Mouse (Mus musculus): ENCODE data around the gene Rab27a. TPM values are rescaled to one million over a fixed set of nuclear protein-coding genes. Genes with fewer than 3 reads are reported as not detected.

Rab27a gene
- 21.1 and 22.4 TPM in 2 replicates for polyA plus RNA-seq (2012; rRNA removed)

GRCm38 (mm10) chr9:73044146-73045079 lies at the start of gene Rab27a:
Gene Rab27a, plus strand, starts transcription at chr9:73044854.
- peak; percentile 91 for DNase-seq
- Histone ChIP-seq H3K4me3 (ENCODE audit: control insufficient read depth, insufficient read depth, low read length) (peak within 1 kb of the TSS; percentile 89), H3K36me3 (ENCODE audit: control insufficient read depth, insufficient read depth, low read length) (no peaks in the 10 kb centered on the region), H3K27me3 (ENCODE audit: control insufficient read depth, insufficient read depth, low read length) (no peaks in the 10 kb centered on the region), H3K4me1 (replicated peaks; ENCODE audit: control insufficient read depth, insufficient read depth, low read length) (peaks cover 17% of the 10 kb centered on the region), H3K27ac (ENCODE audit: control insufficient read depth, insufficient read depth, low read length) (peak within 1 kb of the TSS; percentile 53)
- under 1% methylated on average over 41 of the region's 41 CpGs for WGBS
- TF ChIP-seq CTCF (IDR thresholded peaks at IDR 0.05; ENCODE audit: borderline replicate concordance, control insufficient read depth, extremely low read depth, insufficient read depth, low read length, poor library complexity) (peak; percentile 90), POLR2A (IDR thresholded peaks at IDR 0.05; ENCODE audit: control insufficient read depth, extremely low read depth, insufficient read depth, low read length, poor library complexity) (peak; percentile 33; the same call in 1 of the 2 replicates)

- DNase-seq = no peak
- H3K27me3 ChIP-seq (ENCODE audit: control insufficient read depth, insufficient read depth, low read length) = no peaks in the 10 kb centered on the region
- H3K27ac ChIP-seq (ENCODE audit: control insufficient read depth, insufficient read depth, low read length) = no peak overlapping the region
- H3K4me3 ChIP-seq (ENCODE audit: control insufficient read depth, insufficient read depth, low read length) = no peak overlapping the region
- TF ChIP-seq CTCF (IDR thresholded peaks at IDR 0.05; ENCODE audit: borderline replicate concordance, control insufficient read depth, extremely low read depth, insufficient read depth, low read length, poor library complexity) (no peak), POLR2A (IDR thresholded peaks at IDR 0.05; ENCODE audit: control insufficient read depth, extremely low read depth, insufficient read depth, low read length, poor library complexity) (no peak)
- H3K4me1 ChIP-seq (replicated peaks; ENCODE audit: control insufficient read depth, insufficient read depth, low read length) = 0 out of 2 replicates have a peak, but pooled peaks cover 2% of the 10 kb centered on the region
- peaks cover 12% of the 10 kb centered on the region; the same call in 1 of the 2 replicates for H3K36me3 ChIP-seq (ENCODE audit: control insufficient read depth, insufficient read depth, low read length)
These were observed 48.5 kb upstream of the Rab27a start for GRCm38 (mm10) chr9:72996167-72996566.

- Histone ChIP-seq H3K4me1 (replicated peaks; ENCODE audit: control insufficient read depth, insufficient read depth, low read length) (0 out of 2 replicates have a peak, but pooled peaks cover 2% of the 10 kb centered on the region), H3K27ac (ENCODE audit: control insufficient read depth, insufficient read depth, low read length) (no peak overlapping the region), H3K36me3 (ENCODE audit: control insufficient read depth, insufficient read depth, low read length) (peaks cover 19% of the 10 kb centered on the region), H3K27me3 (ENCODE audit: control insufficient read depth, insufficient read depth, low read length) (no peaks in the 10 kb centered on the region), H3K4me3 (ENCODE audit: control insufficient read depth, insufficient read depth, low read length) (no peak overlapping the region)
- TF ChIP-seq CTCF (IDR thresholded peaks at IDR 0.05; ENCODE audit: borderline replicate concordance, control insufficient read depth, extremely low read depth, insufficient read depth, low read length, poor library complexity) (no peak), POLR2A (IDR thresholded peaks at IDR 0.05; ENCODE audit: control insufficient read depth, extremely low read depth, insufficient read depth, low read length, poor library complexity) (no peak)
- DNase-seq = no peak
- 97% methylated on average over 7 of the region's 7 CpGs for WGBS
These were observed 47.8 kb upstream of the Rab27a start for GRCm38 (mm10) chr9:72996806-72997205.

- H3K4me1 ChIP-seq (replicated peaks; ENCODE audit: control insufficient read depth, insufficient read depth, low read length) = 0 out of 2 replicates have a peak, but pooled peaks cover 2% of the 10 kb centered on the region
- TF ChIP-seq CTCF (IDR thresholded peaks at IDR 0.05; ENCODE audit: borderline replicate concordance, control insufficient read depth, extremely low read depth, insufficient read depth, low read length, poor library complexity) (no peak), POLR2A (IDR thresholded peaks at IDR 0.05; ENCODE audit: control insufficient read depth, extremely low read depth, insufficient read depth, low read length, poor library complexity) (no peak)
- no peak for DNase-seq
- WGBS = 85% methylated on average over 2 of the region's 2 CpGs
- no peaks in the 10 kb centered on the region for H3K27me3 ChIP-seq (ENCODE audit: control insufficient read depth, insufficient read depth, low read length)
- H3K4me3 ChIP-seq (ENCODE audit: control insufficient read depth, insufficient read depth, low read length) = no peak overlapping the region
- H3K27ac ChIP-seq (ENCODE audit: control insufficient read depth, insufficient read depth, low read length) = no peak overlapping the region
- peaks cover 36% of the 10 kb centered on the region for H3K36me3 ChIP-seq (ENCODE audit: control insufficient read depth, insufficient read depth, low read length)
These were observed 44.2 kb upstream of the Rab27a start for GRCm38 (mm10) chr9:73000487-73000886.

GRCm38 (mm10) chr9:73001314-73002011 lies 43.2 kb upstream of the Rab27a start:
- DNase-seq = no peak
- 0 out of 2 replicates have a peak, but pooled peaks cover 2% of the 10 kb centered on the region for H3K4me1 ChIP-seq (replicated peaks; ENCODE audit: control insufficient read depth, insufficient read depth, low read length)
- H3K36me3 ChIP-seq (ENCODE audit: control insufficient read depth, insufficient read depth, low read length) = peaks cover 45% of the 10 kb centered on the region
- H3K4me3 ChIP-seq (ENCODE audit: control insufficient read depth, insufficient read depth, low read length) = no peak overlapping the region
- H3K27ac ChIP-seq (ENCODE audit: control insufficient read depth, insufficient read depth, low read length) = no peak overlapping the region
- H3K27me3 ChIP-seq (ENCODE audit: control insufficient read depth, insufficient read depth, low read length) = no peaks in the 10 kb centered on the region
- 94% methylated on average over 13 of the region's 13 CpGs for WGBS
- TF ChIP-seq POLR2A (IDR thresholded peaks at IDR 0.05; ENCODE audit: control insufficient read depth, extremely low read depth, insufficient read depth, low read length, poor library complexity) (no peak), CTCF (IDR thresholded peaks at IDR 0.05; ENCODE audit: borderline replicate concordance, control insufficient read depth, extremely low read depth, insufficient read depth, low read length, poor library complexity) (no peak)

GRCm38 (mm10) chr9:73002177-73002576 lies 42.5 kb upstream of the Rab27a start:
- Histone ChIP-seq H3K36me3 (ENCODE audit: control insufficient read depth, insufficient read depth, low read length) (peaks cover 51% of the 10 kb centered on the region), H3K27me3 (ENCODE audit: control insufficient read depth, insufficient read depth, low read length) (no peaks in the 10 kb centered on the region), H3K4me3 (ENCODE audit: control insufficient read depth, insufficient read depth, low read length) (no peak overlapping the region), H3K4me1 (replicated peaks; ENCODE audit: control insufficient read depth, insufficient read depth, low read length) (0 out of 2 replicates have a peak, but pooled peaks cover 2% of the 10 kb centered on the region), H3K27ac (ENCODE audit: control insufficient read depth, insufficient read depth, low read length) (no peak overlapping the region)
- WGBS = 94% methylated on average over 3 of the region's 3 CpGs
- TF ChIP-seq CTCF (IDR thresholded peaks at IDR 0.05; ENCODE audit: borderline replicate concordance, control insufficient read depth, extremely low read depth, insufficient read depth, low read length, poor library complexity) (no peak), POLR2A (IDR thresholded peaks at IDR 0.05; ENCODE audit: control insufficient read depth, extremely low read depth, insufficient read depth, low read length, poor library complexity) (no peak)
- no peak for DNase-seq
